Mouse (Mus musculus) thymus, postnatal 0 days (tissue): Measurements from ENCODE around the gene Zc3h15. TPM values are rescaled to one million over a fixed set of nuclear protein-coding genes. Genes with fewer than 3 reads are reported as not detected.
"Not testable (repeated sequence)": the region's sequence is repeated elsewhere in the genome, so short reads cannot be mapped to it uniquely, and the experiment has no call there.

Experiments used
- DNase-seq: peaks from one replicate; pipeline ENCODE4 v3.0.0-alpha.2; 2015; ENCODE audit warnings: low spot score
- polyA plus RNA-seq: library from polyadenylated mRNA; unstranded; fragments of >200 nt; fragmentation: Nextera tagmentation; extraction: Ambion mirVana; gene quantifications from 2 replicates; pipeline ENCODE4 v1.2.1, GENCODE M21; 2015

Gene Zc3h15
- 157 and 158 TPM in 2 replicates for polyA plus RNA-seq

DNA sequence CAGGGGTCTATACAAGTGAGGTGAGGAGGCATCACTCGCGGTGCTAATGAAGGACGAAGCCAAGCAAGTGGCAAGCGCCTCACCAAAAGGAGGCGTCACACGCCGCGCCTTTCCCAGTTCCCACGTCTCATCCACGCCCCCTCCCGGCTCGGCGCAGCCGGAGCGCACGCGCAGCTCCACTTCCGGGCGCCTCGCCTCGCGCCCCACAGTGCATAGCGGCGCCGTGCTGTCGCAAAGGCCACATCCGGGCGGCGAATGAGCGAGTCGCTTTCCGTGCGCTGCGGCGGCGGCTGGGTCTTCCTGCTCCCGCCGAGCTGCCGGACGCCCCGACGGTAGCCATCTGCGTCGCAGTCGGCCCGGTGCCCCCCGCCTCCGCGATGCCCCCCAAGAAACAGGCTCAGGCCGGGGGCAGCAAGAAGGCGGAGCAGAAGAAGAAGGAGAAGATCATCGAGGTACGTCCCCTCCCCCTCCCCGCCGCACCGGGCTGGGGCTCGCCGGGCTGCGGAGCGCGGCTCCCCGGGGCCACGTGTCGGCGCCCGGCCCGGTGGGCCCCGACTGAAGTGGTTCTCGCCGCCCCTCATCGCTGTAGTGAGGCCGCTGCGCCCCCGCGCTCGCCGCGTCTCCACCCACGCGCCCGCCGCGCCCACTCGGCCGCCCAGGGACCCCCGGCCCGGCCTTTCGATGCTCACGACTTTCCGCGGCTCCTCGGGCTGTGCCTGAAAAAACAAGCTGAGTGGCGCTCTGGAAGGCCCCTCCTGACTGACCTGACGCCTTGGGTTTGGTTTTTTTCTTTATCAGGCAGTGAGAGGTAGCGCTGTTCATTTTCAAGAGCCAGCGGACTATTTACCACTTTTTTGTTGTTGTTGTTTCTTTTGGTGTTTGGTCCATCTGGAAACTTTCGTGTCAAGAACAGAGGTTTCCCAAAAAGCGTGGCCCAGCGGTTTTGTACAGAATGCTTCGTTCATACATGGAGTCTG, at the start of gene Zc3h15:
TSS of gene Zc3h15 (plus strand) at position 160 of the 977 bp plus-strand sequence.
- DNase-seq, result peak; percentile 97

DNA sequence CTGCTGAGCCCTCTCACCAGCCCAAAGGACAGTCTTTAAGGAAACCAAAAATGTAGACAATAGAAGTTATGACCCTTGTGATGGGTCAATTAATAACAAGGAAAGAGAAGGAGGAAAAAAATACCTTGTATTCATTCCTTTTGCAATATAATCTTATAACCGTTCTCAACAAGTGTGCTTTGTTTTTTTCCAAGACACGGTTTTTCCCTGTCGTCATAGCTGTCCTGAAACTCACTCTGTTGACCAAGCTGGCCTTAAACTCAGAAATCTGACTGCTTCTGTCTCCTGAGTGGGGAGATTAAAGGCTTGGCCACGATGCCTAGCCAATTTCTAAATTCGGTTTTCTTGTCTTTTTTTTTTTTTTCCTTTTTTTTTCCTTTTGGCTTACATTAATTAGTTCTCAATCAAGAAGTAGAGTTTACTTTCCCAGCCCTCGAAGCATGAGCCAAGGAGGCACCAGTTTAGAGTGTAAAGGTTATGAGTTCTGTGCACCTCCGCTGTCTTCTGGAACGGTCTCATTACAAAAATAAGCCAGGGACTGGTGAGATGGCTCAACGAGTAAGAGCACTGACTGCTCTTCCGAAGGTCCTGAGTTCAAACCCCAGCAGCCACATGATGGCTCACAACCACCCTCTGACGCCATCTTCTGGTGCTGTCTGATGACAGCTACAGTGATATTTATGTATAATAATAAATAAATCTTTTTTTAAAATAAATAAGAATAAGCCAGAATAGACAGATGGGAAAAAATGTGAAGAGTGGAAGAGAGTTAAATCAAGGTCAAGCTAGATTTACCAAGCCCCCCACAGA, 23.5 kb upstream of the Zc3h15 start:
- no peak for DNase-seq

DNA sequence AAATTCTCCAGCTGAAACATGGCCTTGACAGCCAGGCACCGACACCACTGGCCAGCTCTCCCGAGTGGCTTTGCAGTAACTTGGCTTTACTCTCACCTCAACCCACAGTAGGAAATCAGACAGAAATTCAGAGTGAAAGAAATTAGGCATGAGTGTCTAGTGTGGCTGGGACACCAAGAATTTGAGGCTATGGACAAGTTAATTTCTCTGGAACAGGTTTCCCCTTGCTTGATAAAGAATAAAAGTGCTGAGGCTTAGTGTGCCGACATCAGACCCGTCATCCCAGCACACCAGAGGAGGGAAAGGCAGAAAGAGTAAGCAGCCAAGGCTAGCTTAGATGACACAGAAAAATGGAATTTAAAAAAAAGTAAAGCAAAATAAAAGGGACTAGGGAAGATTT, 22.7 kb upstream of the Zc3h15 start:
- no peak for DNase-seq

DNA sequence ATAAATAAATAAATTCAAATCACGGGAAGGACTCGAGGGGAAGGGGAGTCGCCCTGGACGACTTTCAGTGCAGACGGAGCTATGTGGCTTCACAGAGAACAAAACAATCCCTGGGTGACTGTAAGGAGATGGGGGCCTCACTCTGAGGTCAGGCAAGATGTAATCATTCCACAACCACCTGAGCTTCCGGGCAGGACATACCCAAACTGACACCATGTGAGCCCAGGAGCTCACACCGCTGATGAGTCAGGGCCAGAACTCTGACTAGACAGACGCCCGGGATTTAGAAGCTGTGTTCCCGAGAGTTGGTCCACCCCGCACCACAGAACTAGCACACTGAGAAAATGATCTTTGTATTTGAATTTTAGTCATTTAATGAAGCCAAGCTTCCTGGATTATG, 21.4 kb upstream of the Zc3h15 start:
- DNase-seq, result no peak

DNA sequence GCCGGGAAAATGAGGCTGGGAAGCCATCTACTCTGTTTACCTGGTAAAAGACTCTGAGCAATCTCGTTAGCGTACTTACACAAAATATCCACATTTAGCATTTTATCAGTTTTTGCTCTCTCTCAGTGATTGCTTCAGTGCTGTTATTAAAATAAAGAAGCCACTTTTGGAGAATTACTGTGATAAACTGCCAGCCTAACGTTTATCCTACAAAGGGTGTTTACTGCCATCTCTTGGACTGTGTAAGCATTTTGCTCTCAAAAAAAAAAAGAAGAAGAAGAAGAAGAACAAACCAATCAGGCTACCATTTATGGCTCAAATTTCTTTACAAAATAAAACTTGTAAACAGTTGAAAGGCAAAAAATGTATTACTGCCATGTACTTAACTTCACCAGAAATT, 20.2 kb upstream of the Zc3h15 start:
- no peak for DNase-seq

DNA sequence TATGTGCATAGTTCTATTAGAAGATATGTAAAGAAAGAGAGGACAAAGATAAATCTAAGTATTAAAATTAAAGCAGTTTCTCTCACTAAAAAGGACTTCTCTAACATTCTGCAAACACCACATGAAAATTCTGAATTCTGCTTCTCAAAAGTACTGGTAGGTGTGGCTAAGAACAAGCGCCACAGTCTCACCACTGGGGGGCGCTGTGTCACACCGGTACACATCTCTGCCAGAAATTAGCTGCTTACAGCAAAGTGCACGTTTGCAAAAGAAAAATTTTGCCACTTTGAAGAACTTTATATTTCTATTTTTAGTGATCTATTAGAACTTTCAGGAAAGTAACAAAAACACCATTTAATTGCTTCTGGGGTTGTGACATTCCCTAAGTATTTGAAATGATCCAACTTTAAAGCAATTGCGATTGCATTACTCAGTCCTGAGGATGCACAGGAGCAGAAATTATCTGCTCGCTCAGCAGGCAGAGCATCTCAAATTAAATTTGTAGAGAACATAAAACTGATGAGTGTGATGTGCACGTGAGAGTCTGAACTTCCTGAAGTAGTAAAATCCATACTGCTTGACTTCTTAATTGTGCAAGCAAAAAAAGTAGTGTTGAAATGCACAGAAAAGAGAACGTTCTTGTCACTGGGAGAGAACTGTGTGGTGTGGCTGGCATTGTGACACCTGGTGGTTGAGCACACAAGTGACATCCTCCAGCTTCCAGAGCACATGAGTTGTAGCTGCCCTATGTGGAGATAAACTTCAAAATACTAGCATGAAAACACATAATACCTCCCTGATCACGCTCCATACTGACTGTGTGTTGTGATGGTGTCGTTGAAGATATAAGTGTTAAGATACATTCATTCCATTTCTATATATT, 18.8 kb upstream of the Zc3h15 start:
- DNase-seq, result peak; percentile 68

DNA sequence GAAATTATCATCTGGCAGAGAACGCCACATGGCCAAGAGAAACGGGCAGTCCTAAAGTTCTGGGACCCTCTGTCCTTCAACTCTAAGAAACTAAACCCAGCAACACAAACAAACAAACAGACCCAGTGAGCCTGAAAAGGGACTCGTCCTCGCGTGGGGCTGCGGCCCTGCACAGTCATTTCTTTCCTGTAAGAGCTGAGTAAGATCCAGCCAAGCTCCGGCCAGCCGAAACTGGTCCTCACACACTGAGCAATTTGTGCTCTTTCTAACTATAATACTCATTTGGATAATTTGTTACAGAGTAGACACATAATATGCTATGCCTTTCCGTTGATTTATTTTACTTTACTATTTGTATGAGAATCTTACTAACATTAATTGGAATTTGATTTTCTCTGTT, 17.4 kb upstream of the Zc3h15 start:
- no peak for DNase-seq

DNA sequence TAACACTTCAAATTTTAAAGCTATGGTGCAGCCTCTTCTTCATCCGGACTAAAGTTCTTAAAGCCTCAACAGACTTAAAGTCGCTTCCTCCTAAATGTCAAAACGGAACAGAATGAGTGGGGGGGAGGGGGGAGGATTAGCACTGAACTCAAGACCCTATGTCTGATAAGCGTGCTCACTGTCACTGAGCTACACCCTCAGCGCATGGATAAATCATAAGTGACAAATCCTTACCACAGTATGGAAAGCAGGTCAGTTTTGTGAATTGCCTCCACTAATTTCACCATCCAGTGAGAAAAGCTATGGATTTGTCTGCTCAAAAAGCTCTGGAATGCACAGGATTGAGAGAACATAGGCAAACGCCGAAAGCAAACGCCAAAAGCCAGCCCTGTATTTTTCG, 16.7 kb upstream of the Zc3h15 start:
- no peak for DNase-seq

DNA sequence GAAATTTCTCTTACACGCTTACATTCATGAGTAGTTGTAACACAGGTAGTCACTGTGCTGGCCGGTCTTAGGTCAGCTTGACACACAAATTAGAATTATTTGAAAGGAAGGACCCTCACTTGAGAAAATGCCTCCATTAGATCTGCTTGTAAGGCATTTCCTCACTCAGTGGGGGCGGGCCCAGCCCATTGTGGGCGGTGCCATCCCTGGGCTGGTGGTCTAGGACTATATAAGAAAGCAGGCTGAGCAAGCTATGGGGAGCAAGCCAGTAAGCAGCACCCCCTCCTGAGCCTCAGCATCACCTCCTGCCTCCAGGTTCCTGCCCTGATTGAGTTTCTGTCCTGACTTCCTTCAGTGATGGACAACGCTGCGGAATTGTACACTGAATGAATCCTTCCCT, 16.3 kb upstream of the Zc3h15 start:
- no peak for DNase-seq

DNA sequence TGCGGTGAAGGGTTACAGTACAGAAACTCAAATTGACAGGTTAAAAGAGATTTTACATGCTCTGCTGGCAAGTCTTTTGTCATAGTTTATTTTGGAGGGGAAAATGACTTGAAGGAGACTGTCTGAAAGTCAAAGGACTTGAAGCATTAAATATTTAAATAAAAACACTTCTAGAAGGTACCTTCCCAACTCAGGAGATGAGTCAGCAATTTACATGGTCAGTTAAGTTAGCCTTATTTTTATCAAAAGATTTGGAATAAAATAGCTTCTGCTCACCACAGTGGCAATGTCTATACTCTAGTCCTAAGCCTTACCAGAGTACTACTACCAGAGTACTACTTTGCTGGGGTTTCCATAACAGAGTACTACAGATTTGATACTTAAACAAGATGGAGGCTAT, 2.2 kb upstream of the Zc3h15 start:
- no peak for DNase-seq

DNA sequence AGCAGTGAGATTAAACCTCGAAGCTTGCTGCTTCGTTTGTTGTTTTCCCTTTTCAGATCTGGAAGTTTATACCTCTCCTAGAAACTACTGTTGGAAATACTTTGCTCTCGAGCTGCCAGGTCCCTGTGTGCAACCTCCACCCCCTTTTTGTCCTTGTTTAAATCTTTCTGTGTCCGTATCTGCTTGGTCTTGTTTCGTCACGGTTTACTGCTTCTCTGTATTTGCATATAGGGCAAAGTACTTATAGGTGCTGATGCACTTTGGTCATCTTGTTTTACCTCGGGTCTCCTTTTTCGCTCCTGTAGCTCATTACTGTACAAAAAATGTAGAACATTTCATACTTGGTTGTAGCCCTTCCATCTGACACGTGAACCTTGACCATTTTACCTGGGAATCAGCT, 4.7 kb downstream of the Zc3h15 start:
- DNase-seq, result no peak

DNA sequence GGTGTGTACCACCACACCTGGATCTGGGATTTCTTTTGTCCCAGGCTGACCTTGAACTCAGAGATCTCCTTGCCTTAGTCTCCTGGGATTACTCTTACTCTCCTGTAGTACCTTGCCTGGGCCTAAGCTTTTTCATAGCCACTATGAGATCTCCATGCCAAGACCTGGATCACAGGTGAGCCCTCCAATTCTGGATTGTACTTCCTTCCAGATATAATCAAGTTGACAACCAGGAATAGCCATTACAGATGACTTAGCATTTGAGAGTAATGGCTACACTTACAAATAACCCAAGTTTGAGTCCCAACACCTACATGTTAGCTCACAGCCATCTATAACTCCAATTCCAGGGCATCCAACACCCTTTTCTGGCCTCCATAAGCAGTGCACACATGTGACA, 8.4 kb downstream of the Zc3h15 start:
- DNase-seq, result no peak

DNA sequence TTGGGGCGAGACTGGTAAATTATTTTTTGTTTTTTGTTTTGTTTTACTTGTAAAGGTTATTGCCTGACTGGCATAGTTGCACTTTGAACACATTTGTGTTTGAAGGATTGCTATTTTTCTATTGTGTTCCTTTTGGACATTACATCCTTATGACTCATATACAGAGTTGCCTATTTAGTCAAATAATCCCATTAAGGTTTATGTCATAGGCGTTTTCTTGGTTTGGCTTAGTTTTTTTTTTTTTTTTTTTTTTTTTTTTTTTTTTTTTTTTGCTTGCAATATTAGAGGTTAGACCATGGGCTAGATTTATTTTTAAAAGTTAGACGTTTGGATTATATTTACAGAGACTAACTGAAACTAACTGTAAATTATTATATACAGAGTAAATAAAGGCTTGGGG, 15.0 kb downstream of the Zc3h15 start:
- no peak for DNase-seq

DNA sequence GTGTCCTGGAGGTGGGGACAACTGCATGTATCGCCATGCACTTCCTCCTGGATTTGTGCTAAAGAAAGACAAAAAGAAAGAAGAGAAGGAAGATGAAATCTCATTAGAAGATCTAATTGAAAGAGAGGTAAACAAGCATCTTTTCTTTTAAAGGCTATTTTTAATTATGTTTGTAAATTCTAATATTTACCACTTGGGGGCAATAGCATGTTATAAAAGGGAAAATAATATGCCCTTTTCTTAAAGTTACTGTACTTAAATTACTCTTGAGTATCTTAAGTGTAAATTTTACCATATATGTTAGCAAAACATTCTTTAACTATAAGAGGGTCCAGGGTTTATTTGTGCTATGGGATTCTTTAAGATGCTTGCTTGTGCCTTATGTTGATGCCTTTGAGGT, 15.9 kb downstream of the Zc3h15 start:
- no peak for DNase-seq

DNA sequence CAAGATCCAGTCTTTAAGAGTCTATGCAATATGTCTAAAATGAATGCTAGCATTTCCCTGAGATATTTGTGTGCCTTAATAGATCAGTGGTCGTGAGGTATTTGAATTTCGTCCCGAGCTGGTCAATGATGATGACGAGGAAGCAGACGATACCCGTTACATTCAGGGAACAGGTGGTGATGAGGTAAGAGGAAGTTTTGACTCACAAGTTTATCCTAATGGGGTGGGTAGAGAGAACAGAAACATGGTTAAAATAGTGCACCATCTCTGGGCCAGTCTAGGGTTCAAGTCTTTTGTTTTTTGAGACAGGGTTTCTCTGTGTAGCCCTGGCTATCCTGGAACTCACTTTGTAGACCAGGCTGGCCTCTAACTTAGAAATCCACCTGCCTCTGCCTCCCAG, 17.1 kb downstream of the Zc3h15 start:
- no peak for DNase-seq

DNA sequence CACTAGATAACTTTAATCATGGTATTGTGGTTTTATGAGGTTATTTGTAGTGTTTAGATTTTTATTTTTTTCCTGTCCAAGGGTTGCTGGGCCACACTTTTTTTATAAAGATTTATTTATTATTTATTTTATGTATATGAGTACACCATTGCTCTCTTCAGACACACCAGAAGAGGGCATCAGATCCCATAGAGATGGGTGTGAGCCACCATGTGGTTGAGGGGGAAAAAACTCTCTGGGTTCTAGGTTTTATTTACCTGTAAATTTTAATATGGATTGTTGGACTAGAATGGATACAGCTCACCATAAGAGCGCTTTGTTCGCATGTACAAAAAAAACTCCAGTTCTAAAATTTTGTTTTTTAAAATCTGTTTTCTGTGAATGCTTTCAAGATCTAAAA, 20.8 kb downstream of the Zc3h15 start:
- DNase-seq, result not testable (repeated sequence)

DNA sequence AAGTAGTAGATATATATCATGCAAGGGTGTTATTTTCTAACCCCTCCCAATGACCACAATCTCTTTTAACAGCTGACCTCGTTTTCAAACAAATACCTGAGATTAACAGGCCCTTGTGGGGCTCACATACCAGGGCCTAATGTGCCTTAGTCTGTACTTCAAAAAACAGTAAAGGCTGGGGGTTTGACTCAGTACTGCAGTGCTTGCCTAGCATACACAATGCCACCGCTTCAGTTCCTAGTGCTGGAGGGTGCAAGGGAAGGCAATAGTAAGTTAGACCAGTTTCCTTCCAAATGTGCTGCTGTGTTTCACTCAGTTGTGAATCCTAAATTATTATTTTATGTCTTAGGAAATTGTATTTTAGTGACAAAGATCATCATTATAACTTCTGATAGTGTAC, 23.2 kb downstream of the Zc3h15 start:
- no peak for DNase-seq

DNA sequence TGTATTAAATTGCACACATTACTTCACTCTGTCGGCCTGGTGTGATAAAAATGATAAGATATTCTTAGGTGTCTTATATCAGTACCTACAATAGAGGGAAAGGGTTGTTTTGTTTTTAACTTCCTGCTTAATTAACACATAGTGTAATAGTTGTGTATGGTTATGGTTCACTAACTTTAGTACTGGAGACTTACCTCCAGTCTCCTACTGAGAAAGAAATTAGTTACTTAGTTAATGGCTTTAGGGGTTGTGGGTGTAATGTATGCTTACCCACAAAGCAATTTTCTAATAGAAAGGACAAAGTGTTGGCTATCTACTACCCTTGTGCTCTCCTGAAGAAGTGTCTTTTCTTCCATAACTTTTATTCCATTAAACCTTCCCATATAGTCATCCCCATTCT, 23.8 kb downstream of the Zc3h15 start:
- no peak for DNase-seq

DNA sequence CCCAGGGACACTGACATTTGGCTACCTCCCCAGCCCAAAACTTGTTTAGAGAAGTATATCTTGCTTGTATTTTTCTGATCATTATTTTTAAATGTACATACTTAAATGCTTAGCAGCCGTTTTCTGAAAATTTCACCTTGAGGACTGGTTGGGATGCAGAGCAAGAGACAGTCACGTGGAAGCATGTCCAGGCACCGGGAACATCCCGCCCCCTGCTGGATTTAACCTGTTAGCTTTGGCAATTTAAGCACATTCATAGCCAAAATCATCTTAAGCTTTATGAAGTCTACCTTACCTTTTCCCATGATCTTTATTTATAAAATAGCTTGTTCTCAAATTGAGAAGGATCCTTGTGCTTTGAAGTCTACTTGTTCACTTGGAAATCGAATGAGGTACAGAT, 25.8 kb downstream of the Zc3h15 start:
- DNase-seq, result no peak

DNA sequence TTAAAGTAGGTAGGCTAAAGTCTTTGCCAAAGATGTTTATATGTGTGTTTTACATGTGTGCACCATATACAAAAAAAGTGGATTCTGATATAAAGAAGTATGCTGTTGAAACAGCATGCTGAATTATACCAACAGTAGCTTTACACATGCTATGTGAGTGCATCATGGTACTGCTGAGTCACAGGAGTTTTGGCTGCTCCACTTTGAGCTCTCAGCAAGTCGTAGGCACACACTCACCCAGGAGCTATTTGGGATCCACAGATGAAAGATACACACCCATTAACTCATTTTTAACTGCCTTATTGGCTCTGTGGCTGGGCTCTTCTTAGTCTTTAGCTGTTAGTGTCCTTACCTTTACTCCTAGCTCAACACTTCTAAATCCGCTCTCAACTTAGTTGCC, 27.6 kb downstream of the Zc3h15 start:
- no peak for DNase-seq

DNA sequence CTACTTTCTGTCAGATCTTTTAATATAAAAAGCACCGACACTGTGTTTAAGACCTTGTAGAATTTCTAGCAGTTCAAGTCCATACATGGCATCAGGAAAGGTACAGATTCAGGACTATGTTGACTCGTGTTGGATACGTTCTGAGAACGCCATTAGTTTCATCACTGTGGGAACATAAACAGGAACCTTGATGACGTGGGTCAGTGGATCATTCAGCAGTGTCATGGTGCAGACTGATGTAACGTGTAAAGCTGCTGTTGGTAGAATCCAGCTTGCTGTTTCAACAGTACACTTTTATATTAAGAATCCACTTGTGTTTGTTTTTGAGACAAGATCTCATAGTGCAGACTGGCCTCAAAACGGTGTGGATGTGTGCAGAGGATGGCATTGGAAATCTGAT, 28.8 kb downstream of the Zc3h15 start:
- DNase-seq, result no peak
